ENCODE assay signal across 29 mouse cellular contexts in genomic region chr3:19457431-19457830, GRCm38 (mm10).
"Had no signal": no experiment of that assay in that cellular context is flagged by ENCODE, and none has a peak within 500 bp of the region (broad histone marks: within the 10 kb centered on the region; RNA-seq: fewer than 3 reads in every experiment).

No protein-coding gene starts in this region.

- H3K4me2 ChIP-seq: limb, embryonic 12.5 days; limb, embryonic 13.5 days; limb, embryonic 15.5 days; liver, embryonic 11.5 days; liver, embryonic 12.5 days; liver, embryonic 13.5 days; liver, embryonic 15.5 days; lung, embryonic 14.5 days; lung, embryonic 15.5 days; midbrain, embryonic 11.5 days; midbrain, embryonic 12.5 days; midbrain, embryonic 13.5 days; midbrain, embryonic 15.5 days; neural tube, embryonic 12.5 days had no signal

- H3K4me1 ChIP-seq: limb, embryonic 10.5 days; limb, embryonic 12.5 days; limb, embryonic 13.5 days; limb, embryonic 15.5 days; liver, embryonic 12.5 days; liver, embryonic 13.5 days; liver, embryonic 15.5 days; lung, embryonic 15.5 days; megakaryocyte, embryonic 14.5 days; midbrain, embryonic 10.5 days; midbrain, embryonic 12.5 days; midbrain, embryonic 13.5 days; midbrain, embryonic 15.5 days; neural tube, embryonic 12.5 days had no signal

- H3K9me3 ChIP-seq: limb, embryonic 10.5 days; limb, embryonic 12.5 days; limb, embryonic 13.5 days; limb, embryonic 15.5 days; liver, embryonic 12.5 days; liver, embryonic 13.5 days; liver, embryonic 15.5 days; lung, embryonic 15.5 days; megakaryocyte, embryonic 14.5 days; midbrain, embryonic 10.5 days; midbrain, embryonic 12.5 days; midbrain, embryonic 13.5 days; midbrain, embryonic 15.5 days; neural tube, embryonic 12.5 days had no signal

- H3K27ac ChIP-seq: left cerebral cortex, adult 2 months; limb, embryonic 10.5 days; limb, embryonic 12.5 days; limb, embryonic 13.5 days; limb, embryonic 15.5 days; liver, embryonic 12.5 days; liver, embryonic 13.5 days; liver, embryonic 14.5 days; liver, embryonic 15.5 days; lung, embryonic 15.5 days; macrophage; midbrain, embryonic 10.5 days; midbrain, embryonic 12.5 days; midbrain, embryonic 13.5 days; midbrain, embryonic 15.5 days; neural tube, embryonic 12.5 days had no signal

- DNase-seq: left cerebral cortex, postnatal 4 days; liver; liver, embryonic 13.5 days; liver, postnatal 0 days; lung, adult 18-20 months; lung, adult 2 months; lung, embryonic 14.5 days; lung, postnatal 14 days; midbrain, embryonic 14.5 days had no signal

- H3K4me3 ChIP-seq: left cerebral cortex, adult 2 months; limb, embryonic 10.5 days; limb, embryonic 12.5 days; limb, embryonic 13.5 days; limb, embryonic 15.5 days; liver, embryonic 12.5 days; liver, embryonic 13.5 days; liver, embryonic 15.5 days; lung, embryonic 15.5 days; megakaryocyte, embryonic 14.5 days; midbrain, embryonic 10.5 days; midbrain, embryonic 12.5 days; midbrain, embryonic 13.5 days; midbrain, embryonic 15.5 days; myocyte; neural tube, embryonic 12.5 days had no signal

- ATAC-seq: liver, embryonic 12.5 days; liver, postnatal 0 days; midbrain, embryonic 13.5 days; midbrain, embryonic 15.5 days; midbrain, embryonic 16.5 days had no signal

- H3K36me3 ChIP-seq: limb, embryonic 10.5 days; limb, embryonic 12.5 days; limb, embryonic 13.5 days; limb, embryonic 15.5 days; liver, embryonic 12.5 days; liver, embryonic 13.5 days; liver, embryonic 15.5 days; lung, embryonic 15.5 days; midbrain, embryonic 10.5 days; midbrain, embryonic 12.5 days; midbrain, embryonic 13.5 days; midbrain, embryonic 15.5 days; neural tube, embryonic 12.5 days had no signal

- H3K9ac ChIP-seq: limb, embryonic 12.5 days; limb, embryonic 13.5 days; limb, embryonic 15.5 days; liver, embryonic 12.5 days; liver, embryonic 13.5 days; liver, embryonic 14.5 days; liver, embryonic 15.5 days; liver, postnatal 0 days; lung, embryonic 14.5 days; lung, embryonic 15.5 days; midbrain, embryonic 12.5 days; midbrain, embryonic 13.5 days; midbrain, embryonic 15.5 days; neural tube, embryonic 12.5 days had no signal

- H3K27me3 ChIP-seq: limb, embryonic 12.5 days; limb, embryonic 13.5 days; limb, embryonic 15.5 days; liver, embryonic 12.5 days; liver, embryonic 13.5 days; liver, embryonic 15.5 days; lung, embryonic 15.5 days; megakaryocyte, embryonic 14.5 days; midbrain, embryonic 12.5 days; midbrain, embryonic 13.5 days; midbrain, embryonic 15.5 days; neural tube, embryonic 12.5 days had no signal
